Mouse (Mus musculus): ENCODE measurements at regions not wholly inside any gene's neighbourhood (a gene's known extent, or its start where the extent isn't known, plus 50 kb on each side); places are given as distances from the start of the nearest gene placed in this dataset.

DNA sequence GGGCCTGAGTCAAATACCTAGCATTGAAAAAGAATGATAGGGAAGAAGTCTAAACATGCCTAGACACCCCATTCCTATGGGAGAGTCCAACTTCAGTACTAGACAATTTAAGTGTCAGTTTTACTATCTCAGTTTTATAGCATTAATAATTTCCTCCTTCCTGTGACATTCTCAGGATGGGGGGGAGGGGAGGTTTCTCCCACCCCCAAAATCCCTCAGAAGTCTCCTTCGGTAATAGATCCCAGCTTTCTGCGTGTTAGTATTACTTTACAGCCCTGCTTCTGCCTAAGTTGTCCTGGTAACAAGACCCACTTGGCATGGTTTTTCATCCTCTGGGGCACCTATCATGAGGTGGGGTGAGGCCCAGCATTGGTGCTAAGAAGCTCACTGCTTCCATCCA, 202.9 kb upstream of the Dapk1 start:
- no peaks in the 10 kb centered on the region for H3K27me3 ChIP-seq
- no peak overlapping the region for H3K4me2 ChIP-seq (replicated peaks)
- no peak overlapping the region for H3K4me3 ChIP-seq
- peaks cover 15% of the 10 kb centered on the region for H3K4me1 ChIP-seq
- no peak for ATAC-seq (ENCODE audit: low FRiP score, low read depth)
- 49% methylated on average over 2 of the region's 2 CpGs for WGBS
- 0 out of 2 replicates have a peak, but pooled peaks cover 5% of the 10 kb centered on the region for H3K9me3 ChIP-seq
- no peaks in the 10 kb centered on the region for H3K36me3 ChIP-seq
- no peak overlapping the region; the same call in 1 of the 2 replicates for H3K27ac ChIP-seq
- no peak overlapping the region for H3K9ac ChIP-seq

DNA sequence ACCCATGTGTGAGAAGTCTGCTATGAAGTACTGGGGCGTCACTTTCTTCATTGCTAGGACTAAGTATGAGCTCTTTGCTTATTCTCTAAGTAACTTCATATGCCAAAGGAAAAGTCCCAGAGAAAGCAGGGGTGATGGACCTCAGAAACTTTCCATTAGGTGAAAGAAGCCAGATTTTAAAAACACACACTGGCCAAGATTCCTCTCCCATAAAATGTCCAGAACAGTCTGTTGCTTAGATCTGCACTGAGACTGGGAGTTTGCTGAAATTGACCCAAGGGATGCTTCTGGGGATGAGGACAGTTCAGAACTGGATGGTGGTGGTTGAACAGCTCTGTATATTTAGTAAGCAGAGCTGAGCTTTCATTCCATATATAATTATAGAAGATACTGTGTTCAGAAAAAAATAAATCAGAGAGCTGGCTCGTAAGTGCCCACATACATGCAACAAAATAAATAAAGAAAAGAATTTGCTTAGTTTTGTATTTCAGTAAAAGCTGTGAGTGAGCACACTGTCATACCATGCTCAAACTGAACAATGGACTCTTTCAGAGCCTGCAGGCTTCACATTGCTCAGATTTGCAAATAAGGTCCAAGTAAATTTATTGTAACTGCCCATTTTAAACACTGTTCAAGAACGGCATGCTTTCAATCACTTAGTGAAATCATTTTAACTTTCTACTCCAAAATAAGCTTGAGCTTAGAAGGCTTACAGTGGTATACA, 200.8 kb upstream of the Dapk1 start:
- Histone ChIP-seq H3K27me3 (no peaks in the 10 kb centered on the region), H3K4me1 (peaks cover 21% of the 10 kb centered on the region), H3K4me3 (no peak overlapping the region), H3K9me3 (0 out of 2 replicates have a peak, but pooled peaks cover 5% of the 10 kb centered on the region), H3K36me3 (no peaks in the 10 kb centered on the region), H3K27ac (peak overlapping the region; percentile 75), H3K9ac (no peak overlapping the region), H3K4me2 (replicated peaks) (no peak overlapping the region)
- peak; percentile 64; the same call in 1 of the 2 replicates for ATAC-seq (ENCODE audit: low FRiP score, low read depth)
- 49% methylated on average over 3 of the region's 3 CpGs for WGBS

DNA sequence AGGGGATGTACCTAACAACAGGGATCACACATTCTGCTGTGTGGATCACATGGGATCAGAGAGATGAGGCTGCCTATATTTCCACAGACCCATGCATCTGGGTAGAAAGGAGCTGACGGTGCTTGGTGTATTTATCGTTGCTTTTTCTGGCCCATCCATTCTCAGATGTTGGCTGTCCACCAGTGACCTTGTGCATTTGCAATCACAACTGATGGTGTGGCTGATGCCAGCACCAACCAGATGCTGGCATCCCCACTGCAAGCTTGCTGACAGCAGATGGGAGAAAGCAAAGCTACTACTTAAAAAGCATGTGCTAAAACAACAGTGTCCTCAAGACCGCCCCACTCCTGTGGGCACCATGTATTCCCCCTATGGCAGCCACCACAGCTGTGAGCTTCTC, 198.3 kb upstream of the Dapk1 start:
- H3K27me3 ChIP-seq, result no peaks in the 10 kb centered on the region

DNA sequence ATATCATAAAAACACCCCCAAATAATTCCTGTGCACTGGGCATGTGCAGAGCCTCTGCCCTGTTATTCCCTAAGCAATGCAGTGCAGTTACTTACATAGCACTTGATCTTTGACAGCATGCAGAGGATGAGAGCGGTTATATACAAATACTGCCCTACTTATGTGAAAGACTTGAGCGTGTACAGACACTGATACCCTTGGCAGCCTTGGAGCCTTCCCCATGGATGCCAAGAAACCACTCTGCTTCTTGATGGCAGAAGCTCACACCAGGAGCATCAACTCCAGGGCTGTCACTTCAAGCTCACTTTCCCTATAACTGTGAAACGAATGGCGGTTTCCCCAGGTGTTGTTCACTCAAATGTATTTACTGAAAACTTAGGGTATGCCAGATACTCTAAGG, 194.4 kb upstream of the Dapk1 start:
- no peak overlapping the region for H3K9ac ChIP-seq
- ATAC-seq (ENCODE audit: low FRiP score, low read depth), result no peak
- no peaks in the 10 kb centered on the region for H3K9me3 ChIP-seq
- H3K36me3 ChIP-seq, result no peaks in the 10 kb centered on the region
- H3K4me2 ChIP-seq (replicated peaks), result no peak overlapping the region
- peaks cover 42% of the 10 kb centered on the region for H3K4me1 ChIP-seq
- no peak overlapping the region for H3K4me3 ChIP-seq
- 90% methylated on average over 4 of the region's 4 CpGs for WGBS
- no peak overlapping the region for H3K27ac ChIP-seq
- H3K27me3 ChIP-seq, result no peaks in the 10 kb centered on the region

More for the DNA sequence above, 198.3 kb upstream of the Dapk1 start:
- 93% methylated on average over 3 of the region's 3 CpGs for WGBS
- Histone ChIP-seq H3K4me3 (no peak overlapping the region), H3K36me3 (no peaks in the 10 kb centered on the region), H3K9ac (no peak overlapping the region), H3K27ac (no peak overlapping the region), H3K4me1 (peaks cover 30% of the 10 kb centered on the region), H3K4me2 (replicated peaks) (no peak overlapping the region), H3K9me3 (0 out of 2 replicates have a peak, but pooled peaks cover 4% of the 10 kb centered on the region)
- no peak for ATAC-seq (ENCODE audit: low FRiP score, low read depth)

DNA sequence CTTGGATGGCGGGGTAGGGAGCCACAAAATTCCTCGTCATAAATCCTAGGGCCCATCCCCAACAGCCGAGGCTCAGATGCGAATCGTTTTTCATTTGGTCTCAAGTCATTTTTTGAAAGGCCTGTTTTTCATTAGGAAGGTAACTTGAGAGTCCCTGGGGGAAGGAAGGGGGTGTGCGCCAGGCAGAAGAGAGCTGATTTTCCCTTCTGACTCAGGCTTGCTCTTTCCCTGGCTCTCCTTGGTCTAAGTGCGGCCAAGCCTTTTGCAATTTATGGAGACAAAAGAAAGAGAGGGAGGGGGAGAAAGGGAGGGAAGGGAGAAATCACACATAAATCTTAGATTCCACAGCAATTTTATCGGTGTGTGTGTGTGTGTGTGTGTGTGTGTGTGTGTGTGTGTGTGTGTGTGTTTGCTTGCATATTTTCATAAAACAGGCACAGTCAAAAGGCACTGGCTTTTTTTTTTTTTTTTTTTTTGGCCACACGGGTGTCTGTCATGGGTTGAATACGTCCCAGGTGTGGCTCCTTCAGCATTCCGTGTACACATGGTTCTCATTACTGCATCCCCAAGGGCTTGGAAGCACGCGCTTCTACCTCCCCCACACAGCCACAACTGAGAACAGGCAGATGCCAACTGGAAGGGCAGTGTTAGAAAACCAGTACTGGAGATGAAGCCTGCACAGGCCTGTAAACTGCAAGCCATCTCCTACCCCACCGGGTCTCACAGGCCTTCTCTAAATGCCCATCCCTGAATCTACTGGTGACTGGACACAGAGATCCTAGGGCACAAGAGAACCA, 191.8 kb upstream of the Dapk1 start:
- peak overlapping the region; percentile 97 for H3K27ac ChIP-seq
- H3K4me1 ChIP-seq, result peaks cover 42% of the 10 kb centered on the region
- no peaks in the 10 kb centered on the region for H3K9me3 ChIP-seq
- no peak overlapping the region for H3K9ac ChIP-seq
- no peak overlapping the region for H3K4me3 ChIP-seq
- ATAC-seq (ENCODE audit: low FRiP score, low read depth), result peak; percentile 96
- H3K4me2 ChIP-seq (replicated peaks), result peak overlapping the region; percentile 30
- whole genome bisulfite sequencing, result 5% methylated on average over 13 of the region's 14 CpGs
- H3K27me3 ChIP-seq, result no peaks in the 10 kb centered on the region
- H3K36me3 ChIP-seq, result no peaks in the 10 kb centered on the region

DNA sequence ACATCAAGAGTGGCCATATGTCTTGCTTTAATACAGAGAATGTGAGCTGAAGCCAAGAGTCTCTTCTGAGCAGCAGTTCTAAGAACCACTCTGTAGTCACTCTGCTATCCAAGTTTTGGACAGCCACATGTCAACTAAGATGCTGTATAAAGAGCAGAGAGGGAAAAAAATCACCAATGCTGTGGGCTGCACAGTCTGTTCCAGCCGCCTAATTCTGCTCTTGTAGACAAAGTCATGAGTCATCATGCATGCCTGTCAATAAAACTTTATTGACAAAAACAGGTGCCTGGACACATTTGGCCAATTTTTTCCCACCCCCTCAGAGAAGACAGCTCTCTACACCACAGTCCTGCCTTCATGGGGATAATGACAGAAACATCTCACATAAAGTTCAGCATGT, 185.7 kb upstream of the Dapk1 start:
- Histone ChIP-seq H3K9ac (no peak overlapping the region), H3K4me2 (replicated peaks) (no peak overlapping the region), H3K9me3 (no peaks in the 10 kb centered on the region), H3K36me3 (no peaks in the 10 kb centered on the region), H3K4me1 (peaks cover 40% of the 10 kb centered on the region), H3K27ac (peak overlapping the region; percentile 88; the same call in 1 of the 2 replicates), H3K27me3 (no peaks in the 10 kb centered on the region), H3K4me3 (no peak overlapping the region)
- 61% methylated on average over 1 of the region's 1 CpGs for WGBS
- ATAC-seq (ENCODE audit: low FRiP score, low read depth), result peak; percentile 42; the same call in 1 of the 2 replicates

DNA sequence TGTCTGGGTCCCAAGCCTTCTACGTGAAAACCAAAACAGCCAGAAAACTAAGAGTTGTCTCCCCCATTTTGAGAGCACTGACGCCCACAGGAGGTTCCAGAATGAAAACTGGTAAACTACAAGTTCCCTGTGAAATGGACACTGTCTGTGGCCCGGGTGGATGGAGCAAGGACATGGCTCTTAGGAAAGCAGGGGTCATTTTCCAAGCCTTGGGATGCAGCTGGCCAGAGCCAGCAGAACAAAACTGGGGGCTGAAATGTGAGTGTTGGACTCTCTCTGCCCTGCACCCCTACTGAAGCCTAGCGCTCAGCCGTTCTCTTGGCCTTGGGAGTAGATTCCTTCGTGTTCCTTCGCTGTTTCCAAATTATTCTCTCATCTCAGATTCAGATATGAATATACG, 184.7 kb upstream of the Dapk1 start:
- H3K9ac ChIP-seq, result no peak overlapping the region
- no peaks in the 10 kb centered on the region for H3K27me3 ChIP-seq
- no peaks in the 10 kb centered on the region for H3K36me3 ChIP-seq
- H3K4me1 ChIP-seq, result peaks cover 43% of the 10 kb centered on the region
- peak overlapping the region; percentile 88 for H3K27ac ChIP-seq
- no peak for ATAC-seq (ENCODE audit: low FRiP score, low read depth)
- 71% methylated on average over 8 of the region's 8 CpGs for WGBS
- H3K4me3 ChIP-seq, result no peak overlapping the region
- no peak overlapping the region for H3K4me2 ChIP-seq (replicated peaks)
- no peaks in the 10 kb centered on the region for H3K9me3 ChIP-seq

DNA sequence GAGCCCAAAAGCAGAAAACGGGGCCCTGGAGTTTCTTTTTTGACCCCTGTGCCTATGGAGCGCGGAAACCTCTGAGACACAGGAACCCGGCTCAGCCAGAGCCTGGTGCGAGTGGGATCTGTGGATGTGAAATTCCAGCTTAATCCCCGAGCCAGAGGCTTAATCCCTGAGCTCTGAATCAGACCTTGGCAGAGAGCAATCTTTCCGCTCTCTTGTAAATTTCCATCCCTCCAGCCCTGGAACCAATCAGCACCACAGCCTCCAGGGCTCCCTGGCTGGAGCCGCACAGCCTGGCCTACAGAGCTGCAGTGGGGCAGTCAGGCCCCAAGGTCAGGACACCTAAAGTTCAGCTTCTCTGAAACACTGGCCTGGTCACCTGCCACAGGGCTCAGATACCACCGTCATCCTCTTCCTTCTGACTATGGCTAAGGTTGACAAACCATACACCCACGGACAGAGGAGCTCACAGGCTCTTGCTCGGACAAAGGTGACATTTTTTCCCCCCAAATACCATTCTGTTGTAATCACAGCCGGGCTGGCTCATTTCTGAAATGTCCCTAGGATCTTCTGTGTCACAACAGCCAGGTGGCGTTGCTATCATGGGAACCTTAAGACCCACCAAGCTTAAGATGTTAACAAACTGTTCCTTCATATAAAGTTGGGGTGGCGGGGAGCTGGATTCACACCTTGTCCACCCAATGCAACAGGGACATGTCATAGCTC, 184.2 kb upstream of the Dapk1 start:
- 49% methylated on average over 14 of the region's 14 CpGs for WGBS
- no peak overlapping the region for H3K4me3 ChIP-seq
- H3K9me3 ChIP-seq, result no peaks in the 10 kb centered on the region
- H3K27ac ChIP-seq, result peak overlapping the region; percentile 88
- H3K4me1 ChIP-seq, result peaks cover 43% of the 10 kb centered on the region
- H3K27me3 ChIP-seq, result no peaks in the 10 kb centered on the region
- ATAC-seq (ENCODE audit: low FRiP score, low read depth), result peak; percentile 84
- H3K9ac ChIP-seq, result no peak overlapping the region
- no peak overlapping the region for H3K4me2 ChIP-seq (replicated peaks)
- H3K36me3 ChIP-seq, result no peaks in the 10 kb centered on the region

DNA sequence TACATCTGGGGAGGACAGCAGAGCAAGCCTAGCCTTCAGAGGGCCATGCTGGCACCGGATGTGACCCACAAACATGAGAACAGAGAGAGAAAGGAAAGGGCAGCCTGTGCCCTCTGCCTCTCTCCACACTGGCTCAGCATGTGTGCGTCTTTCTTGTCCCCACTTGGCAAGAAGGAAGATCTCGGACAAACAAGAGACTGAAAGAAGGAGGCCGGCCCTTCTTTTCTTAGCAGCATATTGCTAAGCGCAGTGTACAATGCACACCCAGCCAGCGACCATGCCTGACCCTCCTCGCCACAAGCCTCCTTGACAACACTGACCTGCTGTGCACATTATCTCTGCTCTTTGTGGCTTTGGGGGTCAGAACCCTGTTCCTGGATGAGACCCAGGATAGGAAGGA, 181.4 kb upstream of the Dapk1 start:
- Histone ChIP-seq H3K9ac (no peak overlapping the region), H3K4me3 (no peak overlapping the region), H3K4me2 (replicated peaks) (no peak overlapping the region), H3K27me3 (no peaks in the 10 kb centered on the region), H3K27ac (no peak overlapping the region), H3K9me3 (no peaks in the 10 kb centered on the region), H3K4me1 (peaks cover 47% of the 10 kb centered on the region), H3K36me3 (no peaks in the 10 kb centered on the region)
- WGBS, result 86% methylated on average over 7 of the region's 7 CpGs
- ATAC-seq (ENCODE audit: low FRiP score, low read depth), result no peak

DNA sequence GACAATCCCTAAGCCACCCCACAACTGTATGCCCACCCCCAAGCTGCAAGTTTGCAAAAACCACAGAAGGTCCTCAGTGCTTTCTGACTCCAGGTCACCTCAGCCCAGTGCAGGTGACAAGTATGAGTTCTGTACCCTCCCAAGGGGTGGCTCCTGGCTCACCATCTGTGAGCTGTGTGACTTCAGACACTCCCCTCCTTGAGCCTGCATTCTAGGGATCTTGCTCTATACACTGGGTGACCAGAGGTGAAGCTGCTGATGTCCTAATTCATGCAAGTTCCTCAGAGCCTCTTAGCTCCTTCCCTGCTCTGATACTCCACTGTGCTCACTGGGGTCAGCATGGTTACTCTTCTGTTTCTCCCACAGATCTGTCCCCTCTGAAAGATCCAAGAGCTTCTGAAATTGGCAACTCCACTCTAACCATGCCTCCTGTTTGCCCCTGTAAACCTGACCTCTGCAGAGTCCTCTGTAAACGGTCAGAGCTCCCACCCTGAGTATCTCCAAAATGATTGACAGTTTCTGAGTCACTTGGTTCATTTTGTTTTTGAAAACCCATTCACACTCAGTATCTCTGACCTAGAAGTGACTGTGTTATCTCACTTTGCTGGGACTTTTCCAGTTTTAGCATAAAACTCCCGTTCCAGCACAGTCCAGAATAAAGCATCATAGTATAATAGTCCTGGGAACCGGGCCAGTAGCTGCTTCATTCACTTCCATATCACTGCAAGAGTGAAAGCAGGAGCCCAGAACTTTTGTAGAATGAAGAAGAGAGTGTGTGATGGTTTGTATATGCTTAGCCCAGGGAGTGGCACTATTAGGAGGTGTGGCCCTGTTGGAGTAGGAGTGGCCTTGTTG, 180.7 kb upstream of the Dapk1 start:
- Histone ChIP-seq H3K27ac (peak overlapping the region; percentile 44), H3K9me3 (no peaks in the 10 kb centered on the region), H3K4me1 (peaks cover 47% of the 10 kb centered on the region), H3K4me3 (no peak overlapping the region), H3K27me3 (no peaks in the 10 kb centered on the region), H3K4me2 (replicated peaks) (no peak overlapping the region), H3K9ac (no peak overlapping the region), H3K36me3 (no peaks in the 10 kb centered on the region)
- no peak for ATAC-seq (ENCODE audit: low FRiP score, low read depth)
- 61% methylated on average over 3 of the region's 3 CpGs for WGBS

DNA sequence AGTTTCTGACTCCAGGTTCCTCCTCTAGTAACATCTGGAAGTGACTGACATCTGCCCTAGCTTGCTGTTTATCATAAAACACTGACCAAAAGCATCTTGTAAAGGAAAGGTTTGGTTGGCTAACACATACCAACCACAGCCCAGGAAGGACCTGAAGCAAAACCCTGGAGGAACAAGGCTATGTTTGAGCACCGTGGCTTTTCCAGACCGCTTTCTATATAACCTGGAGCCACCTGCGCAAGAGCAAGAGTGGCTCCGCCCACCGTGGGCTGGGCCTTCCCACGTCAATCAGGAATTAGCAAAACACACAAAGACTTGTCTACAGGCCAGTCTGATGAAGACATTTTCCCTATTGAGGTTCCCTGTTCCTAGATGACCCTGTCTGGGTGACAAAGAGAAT, 177.5 kb upstream of the Dapk1 start:
- no peaks in the 10 kb centered on the region for H3K9me3 ChIP-seq
- no peak for ATAC-seq (ENCODE audit: low FRiP score, low read depth)
- no peaks in the 10 kb centered on the region for H3K27me3 ChIP-seq
- H3K9ac ChIP-seq, result no peak overlapping the region
- H3K27ac ChIP-seq, result no peak overlapping the region
- H3K36me3 ChIP-seq, result no peaks in the 10 kb centered on the region
- peaks cover 47% of the 10 kb centered on the region for H3K4me1 ChIP-seq
- WGBS, result 62% methylated on average over 6 of the region's 6 CpGs
- no peak overlapping the region for H3K4me2 ChIP-seq (replicated peaks)
- no peak overlapping the region for H3K4me3 ChIP-seq

Measured in limb, embryonic 13.5 days (tissue).